Mouse (Mus musculus) spleen, embryonic (tissue): ENCODE measurements around the gene Ttll5.

Experiments used
- CTCF ChIA-PET: fragments of 350-600 bp; sonication (Branson Sonifier 250); formaldehyde crosslinking; loops from one replicate; lab custom pipeline; 2022; lab: Charles Lee

Gene Ttll5

DNA sequence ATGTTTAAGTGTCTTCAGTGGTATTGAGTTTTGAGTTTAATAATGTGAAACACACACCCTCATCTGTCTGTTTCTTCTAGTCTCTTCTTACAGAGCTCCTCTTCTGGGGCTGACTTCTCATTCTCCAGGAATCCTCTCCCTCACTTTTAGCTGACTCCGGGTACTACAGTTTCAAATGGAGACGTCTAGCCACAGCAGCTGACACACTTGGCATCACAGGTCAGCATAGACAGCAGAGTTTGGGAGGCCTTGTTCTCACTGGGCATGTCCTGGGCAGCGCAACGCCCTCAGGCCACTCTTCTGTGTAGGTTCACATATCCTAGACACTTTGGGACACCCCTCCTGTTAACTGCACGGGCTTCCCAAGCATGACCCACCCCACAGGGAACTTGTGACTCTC lies 214.6 kb downstream of the Ttll5 start:
- CTCF ChIA-PET, result no interaction called here

DNA sequence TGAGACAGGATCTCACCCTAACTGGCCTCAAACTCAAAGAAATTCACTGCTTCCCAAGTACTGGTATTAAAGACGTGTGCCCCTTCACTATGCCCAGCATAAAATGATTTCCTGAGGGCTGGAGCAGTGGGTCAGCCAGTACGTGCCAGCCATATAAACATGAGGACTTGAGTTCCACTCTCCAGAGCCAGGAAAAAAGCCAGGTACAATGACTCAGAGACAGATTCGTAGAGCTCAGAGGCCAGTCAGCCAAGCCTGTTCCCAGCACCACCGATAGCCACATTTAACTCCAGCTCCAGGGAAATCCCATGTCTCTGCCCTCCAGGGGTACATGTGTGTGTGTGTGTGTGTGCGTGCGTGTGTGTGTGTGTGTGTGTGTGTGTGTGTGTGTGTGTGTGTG lies 215.3 kb downstream of the Ttll5 start:
- CTCF ChIA-PET, result no interaction called here

DNA sequence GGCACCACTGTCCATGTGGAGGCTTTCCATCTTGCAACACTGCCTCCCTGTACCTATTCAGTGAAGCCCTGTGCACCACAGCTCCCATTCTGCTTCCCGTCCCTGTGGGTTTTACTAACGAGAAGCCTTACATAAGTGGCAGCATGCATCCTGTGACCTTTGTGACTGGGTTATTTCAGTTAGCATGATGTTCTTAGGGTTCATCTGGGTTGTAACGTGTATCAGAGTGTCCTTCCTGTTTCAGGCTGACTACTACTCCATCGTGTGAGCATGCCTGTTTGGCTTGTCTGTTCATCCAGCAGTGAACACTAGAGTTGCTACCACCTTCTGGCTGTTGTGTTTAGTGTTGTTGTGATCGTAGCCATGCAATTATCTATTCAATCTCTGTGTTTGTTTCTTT lies 221.7 kb downstream of the Ttll5 start:
- CTCF ChIA-PET, result no interaction called here

DNA sequence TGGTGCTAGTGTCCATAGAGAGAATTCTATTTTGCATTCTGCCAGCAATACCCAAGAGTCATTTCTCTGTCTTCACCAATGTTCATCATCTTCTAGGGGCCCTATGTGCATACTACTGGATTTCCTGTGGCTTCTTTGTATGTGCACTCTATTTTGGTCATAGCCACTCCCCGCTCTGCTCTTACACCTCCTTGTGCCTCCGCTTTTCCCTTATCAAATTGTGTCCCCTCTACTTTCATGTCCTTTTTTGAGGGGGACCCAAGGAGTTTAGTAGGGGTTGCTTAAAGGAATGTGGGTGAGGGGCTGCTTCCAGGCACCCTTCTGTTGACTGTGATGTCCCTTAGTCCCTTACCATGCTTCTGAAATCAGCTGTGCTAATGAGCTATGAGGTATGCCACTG lies 222.3 kb downstream of the Ttll5 start:
- CTCF ChIA-PET, result interaction anchor here (0.6 kb wide), 1 partner anchor 77 kb away, joined by 3 read pairs; no protein-coding TSS in a partner anchor

DNA sequence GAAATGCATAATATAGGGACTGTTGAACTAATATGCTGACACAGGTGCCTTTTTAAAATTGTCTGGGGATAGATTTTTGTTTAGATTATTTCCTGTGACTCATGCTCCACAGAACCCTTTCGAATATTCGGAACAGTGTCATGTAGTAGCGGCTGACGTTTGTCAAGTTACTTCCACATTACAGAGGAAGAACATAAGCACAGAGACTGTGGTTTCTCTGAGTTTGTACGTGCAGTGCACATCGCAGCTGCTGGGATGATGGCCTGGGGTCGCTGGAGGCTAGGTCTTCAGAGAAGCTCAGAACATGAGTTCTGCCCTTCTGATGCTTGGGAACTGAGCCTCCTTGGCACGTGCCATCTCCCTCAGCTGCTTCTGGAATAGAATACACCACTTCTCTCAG lies 222.9 kb downstream of the Ttll5 start:
- CTCF ChIA-PET, result interaction anchor here (0.6 kb wide), 1 partner anchor 78 kb away, joined by 3 read pairs; no protein-coding TSS in a partner anchor

DNA sequence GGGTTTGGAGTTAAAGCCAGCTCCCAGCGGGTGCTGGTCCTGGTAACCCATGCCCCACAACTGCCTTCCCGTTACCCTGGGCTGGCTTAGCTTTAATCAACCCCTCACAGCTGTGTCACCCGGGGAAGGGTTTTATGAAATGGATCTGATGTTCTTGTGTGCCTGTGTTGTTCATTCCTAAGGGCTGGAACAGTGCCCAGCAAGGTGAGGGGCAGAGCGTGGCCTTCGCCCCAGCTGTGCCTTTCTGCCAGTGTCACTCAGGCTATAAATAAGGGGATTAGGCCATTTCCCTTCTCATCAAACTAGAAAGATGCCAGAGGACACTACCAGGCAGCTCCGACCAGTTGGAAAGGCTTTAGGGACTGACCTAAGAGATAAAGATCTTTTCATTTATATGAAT lies 225.4 kb downstream of the Ttll5 start:
- CTCF ChIA-PET, result no interaction called here

DNA sequence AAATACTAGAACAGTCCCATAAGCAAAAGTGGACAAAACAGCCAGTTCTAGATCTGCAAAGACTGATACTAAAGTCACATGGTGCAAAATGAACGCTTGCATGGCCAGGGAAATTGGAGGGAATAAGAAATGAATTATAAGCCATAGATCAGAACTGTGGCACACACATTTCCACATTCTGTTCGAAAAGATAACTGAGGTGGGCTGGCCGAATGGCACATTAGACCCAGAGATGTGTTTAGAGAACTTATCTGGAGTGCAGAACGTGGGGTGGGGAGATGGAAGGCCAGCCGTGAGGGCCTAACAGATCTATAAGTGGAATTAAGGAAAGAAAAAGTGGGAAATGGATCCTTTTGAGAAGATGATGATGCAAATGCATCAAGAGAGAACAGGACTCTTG lies 227.0 kb downstream of the Ttll5 start:
- CTCF ChIA-PET, result no interaction called here

DNA sequence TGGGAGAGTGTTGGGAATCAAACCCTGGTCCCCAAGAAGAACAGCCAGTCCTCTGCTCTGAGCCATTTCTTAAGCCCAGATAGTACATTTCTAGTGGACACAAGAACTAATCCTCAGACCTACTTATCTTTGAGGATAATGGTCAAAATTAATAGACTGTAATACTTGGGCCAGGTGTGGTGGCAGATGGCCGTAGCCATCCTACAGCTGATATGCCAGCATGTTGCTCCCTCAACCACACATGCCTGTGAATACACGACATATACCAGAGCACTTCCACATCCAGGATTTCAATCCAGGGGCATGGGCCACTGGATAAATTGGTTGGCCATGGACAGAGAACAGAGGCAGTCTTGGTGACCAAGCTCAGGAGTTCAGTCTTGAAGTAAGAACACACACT lies 230.8 kb downstream of the Ttll5 start:
- CTCF ChIA-PET, result interaction anchor here (0.6 kb wide), 1 partner anchor 276 kb away, joined by 5 read pairs; no protein-coding TSS in a partner anchor

DNA sequence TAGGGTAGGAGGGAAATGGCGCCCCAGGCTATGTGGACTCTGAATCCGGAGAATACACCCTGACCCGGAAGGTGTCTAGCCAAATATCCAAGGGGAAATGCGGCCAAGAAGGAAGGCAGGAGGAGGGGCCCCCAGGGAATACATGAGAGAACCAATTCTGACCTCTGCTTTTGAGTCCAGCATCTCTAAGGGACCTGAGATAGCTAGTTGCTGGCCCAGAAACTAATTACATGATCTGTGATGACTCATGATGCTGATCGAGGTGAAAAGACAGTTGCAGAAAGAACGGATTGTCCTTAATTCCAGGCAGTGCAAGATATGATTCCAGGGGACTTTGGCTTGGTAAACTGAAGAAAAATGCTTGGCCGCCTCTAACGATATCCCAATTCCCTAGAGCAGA lies 232.5 kb downstream of the Ttll5 start:
- CTCF ChIA-PET, result no interaction called here

DNA sequence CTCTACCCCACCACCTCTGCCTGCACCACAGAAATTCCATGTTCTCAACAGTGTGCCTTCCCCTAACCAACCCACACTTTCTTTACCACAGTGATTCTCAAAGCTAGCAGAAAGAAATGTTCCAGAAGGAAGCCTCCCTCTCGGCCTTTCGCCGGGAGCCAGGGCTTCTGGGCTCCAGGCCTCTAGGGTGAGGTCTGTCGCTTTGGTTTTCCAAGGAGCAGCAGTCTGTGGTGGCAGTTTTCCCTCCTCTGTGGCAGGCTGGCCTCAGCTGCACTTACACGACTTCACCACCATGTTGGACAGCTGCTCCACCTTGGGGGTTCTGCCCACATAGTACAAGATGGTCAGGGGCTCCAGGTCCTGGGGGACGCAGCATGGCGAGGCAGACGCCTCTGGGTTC lies 233.1 kb downstream of the Ttll5 start:
- CTCF ChIA-PET, result no interaction called here

DNA sequence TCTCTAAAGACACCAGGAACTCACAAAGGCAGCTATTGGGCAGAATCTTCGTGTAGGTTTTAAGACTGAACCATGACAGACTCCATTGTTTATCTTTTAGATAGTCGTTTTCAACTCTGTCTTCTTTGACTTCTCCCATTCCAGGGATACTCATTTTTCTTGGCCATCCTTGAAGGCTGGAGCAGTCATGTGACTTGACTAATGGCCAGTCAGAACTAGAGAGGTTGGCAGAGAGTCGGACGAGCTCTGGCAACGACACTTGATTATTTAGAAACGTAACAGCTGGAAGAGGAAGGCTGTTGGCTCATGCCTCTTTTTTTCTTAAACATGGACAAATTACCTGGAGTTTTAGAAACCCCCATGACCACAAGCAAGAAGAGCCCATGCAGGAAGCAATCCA lies 234.9 kb downstream of the Ttll5 start:
- CTCF ChIA-PET, result no interaction called here

DNA sequence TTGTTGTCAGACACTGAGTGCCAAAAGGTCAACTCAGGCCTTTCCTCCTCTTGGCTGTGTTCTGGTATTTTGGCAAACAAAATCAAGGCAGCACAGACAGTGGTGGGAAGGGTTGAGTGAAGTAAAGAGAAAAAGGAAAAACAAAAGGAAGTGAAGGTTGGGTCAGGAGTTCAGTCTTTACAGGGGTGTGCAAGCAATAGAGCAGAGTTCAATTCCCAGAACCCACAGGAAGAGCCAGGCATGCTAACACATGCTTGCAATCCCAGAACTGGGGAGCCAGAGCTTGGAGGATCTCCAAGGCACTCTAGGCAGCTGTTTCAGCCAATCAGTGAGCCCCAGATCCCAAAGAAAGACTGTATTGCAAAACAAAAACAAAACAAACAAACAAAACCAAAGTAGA lies 240.3 kb downstream of the Ttll5 start:
- CTCF ChIA-PET, result interaction anchor here (0.5 kb wide), 1 partner anchor 20 kb away, joined by 6 read pairs; no protein-coding TSS in a partner anchor

DNA sequence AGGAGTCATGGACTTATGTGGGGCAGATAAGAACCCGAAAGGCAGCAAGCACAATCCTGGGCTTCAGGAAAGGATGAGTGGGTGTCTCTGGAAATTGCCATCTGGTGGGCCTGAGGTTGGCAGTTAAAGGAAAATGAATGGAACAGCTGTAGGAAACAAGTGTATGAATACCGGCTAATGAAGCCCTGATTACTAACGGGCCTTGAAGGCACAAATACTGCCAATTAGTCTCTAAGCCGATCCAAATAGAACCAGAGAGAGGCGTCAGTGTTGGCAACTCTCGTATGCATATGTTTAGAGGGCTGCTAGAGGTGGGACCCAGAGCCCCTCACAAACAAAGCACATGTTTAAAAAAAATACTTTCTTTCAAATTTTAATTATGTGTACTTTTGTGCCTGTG lies 247.0 kb downstream of the Ttll5 start:
- CTCF ChIA-PET, result no interaction called here

DNA sequence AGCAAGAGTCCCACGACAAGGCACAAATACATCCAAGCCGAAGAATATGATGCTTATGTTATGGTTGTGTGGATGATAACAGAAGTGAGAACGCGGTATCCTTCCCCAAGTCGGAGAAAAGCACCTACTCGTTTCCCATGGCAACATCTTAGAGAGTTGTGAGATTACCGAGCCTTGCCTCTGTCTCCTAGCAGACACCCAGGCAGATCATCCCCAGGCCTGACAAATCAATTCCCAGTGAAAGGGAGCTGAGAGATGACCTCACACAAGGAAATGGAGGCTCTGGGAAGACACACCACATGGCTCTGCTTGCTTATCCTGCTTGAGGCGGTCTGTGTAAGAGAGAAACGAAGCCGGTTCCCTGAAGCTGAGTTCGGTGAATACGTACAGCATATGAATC lies 250.2 kb downstream of the Ttll5 start:
- CTCF ChIA-PET, result no interaction called here

DNA sequence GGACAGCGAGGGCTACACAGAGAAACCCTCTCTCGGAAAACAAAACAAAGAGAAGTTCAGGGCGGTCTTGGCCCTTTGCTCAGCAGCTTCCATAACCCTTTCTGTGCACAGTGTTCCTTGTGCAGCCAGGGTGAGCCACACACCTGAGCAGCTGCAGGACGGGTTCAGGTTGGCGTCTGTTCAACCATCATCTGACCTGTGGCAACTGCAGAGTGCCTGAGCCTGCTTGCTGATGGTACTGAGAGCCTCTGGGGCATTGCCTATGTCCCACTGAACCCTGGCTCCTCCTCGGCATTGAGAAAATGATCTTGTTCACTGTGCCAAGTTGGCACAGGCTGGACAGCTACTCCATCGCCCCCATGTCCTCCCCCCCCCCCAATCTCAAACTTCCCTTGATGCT lies 250.9 kb downstream of the Ttll5 start:
- CTCF ChIA-PET, result no interaction called here

DNA sequence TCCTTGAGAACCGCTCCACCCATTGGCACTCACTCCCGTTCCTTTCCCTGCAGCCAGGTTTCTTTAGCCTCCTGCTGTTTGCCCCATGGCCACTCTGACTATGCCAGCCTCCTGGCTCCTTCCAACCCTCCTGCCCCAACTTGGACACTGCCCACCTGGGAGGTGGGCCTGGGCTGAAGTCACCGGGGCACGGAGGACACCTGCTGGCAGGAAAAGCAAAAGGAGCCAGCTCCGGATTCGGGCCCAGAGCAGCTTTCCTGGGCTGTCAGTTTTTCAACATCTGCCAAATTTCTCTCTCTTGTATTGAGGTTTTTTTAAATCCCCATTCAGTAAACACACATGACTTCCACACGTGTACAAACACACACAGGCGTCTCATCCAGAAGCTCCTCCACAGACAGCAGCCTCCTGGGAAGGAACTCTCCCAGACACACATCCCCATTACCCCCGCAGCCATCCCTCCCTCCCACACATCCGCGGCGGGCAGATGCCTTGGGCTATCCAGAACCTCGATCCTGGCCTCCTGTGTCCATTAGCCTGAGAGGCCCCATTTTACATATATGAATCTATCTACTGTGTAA lies 252.0 kb downstream of the Ttll5 start:
- CTCF ChIA-PET, result interaction anchor here (0.6 to 0.8 kb wide), 3 partner anchors 27 to 136 kb away, joined by 3 to 4 read pairs (median 4); no protein-coding TSS in a partner anchor

DNA sequence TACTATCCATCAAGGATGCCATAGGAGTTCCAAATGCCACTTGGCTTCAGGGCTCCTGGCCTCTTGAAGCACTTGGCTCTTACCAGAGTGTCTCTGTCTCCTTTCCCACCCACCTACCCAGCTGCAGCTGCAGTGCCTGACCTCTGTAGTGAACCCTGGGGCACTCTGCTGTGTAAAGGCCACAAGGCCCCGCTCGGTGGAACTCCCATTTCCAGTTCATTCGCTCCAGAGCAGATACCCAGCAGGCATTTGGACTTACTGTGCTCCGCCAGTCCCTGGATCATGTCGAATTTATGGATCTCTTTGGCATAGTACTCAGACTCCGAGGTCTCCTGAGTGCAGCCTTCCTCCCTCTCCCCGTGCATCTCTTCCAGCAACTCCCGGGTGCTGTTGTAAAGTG lies 252.9 kb downstream of the Ttll5 start:
- CTCF ChIA-PET, result interaction anchor here (0.7 to 0.8 kb wide), 2 partner anchors 28 to 107 kb away, joined by 3 read pairs; no protein-coding TSS in a partner anchor

DNA sequence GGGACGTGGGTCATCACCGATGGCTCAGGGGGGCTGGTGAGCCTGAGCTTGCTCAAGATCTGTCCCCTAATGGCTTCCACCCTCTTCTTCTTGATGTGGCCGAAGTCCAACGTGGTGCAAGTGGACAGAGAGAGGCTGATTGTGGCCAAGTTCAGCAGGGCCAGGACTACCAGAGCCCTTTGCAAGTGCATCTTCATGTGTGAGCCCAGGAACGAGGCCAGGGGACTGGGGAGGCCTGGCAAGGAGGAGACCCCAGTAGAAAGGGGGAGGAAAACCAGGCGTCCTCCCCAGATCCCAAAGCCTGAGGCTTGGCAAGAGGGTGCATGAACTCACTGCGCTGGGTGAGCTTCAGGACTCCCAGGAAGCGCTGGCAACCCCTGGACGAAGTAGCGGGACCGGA lies 253.3 kb downstream of the Ttll5 start:
- CTCF ChIA-PET, result interaction anchor here (1.1 kb wide), 1 partner anchor 148 kb away, joined by 3 read pairs; no protein-coding TSS in a partner anchor

DNA sequence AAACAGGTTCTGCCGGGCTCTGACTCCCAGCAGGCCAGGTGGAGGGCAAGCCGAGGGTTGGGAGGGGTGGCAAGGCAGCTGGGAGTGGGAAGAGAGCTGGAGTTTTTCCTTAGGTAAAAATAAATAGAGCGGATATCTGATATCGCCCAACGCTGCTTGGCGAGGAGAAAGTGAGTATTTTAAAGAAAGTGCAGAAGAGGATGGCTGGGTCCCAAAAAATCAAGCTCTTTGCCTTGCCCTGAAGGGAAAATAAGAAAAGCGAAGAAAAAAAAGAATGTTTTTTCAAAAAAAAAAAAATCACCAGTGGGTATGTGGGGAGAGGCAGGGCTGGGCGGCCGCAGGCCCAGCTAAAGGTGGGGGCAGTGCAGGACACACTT lies 253.7 kb downstream of the Ttll5 start:
- CTCF ChIA-PET, result interaction anchor here (0.7 to 1.1 kb wide), 3 partner anchors 149 to 213 kb away, joined by 3 read pairs; no protein-coding TSS in a partner anchor

DNA sequence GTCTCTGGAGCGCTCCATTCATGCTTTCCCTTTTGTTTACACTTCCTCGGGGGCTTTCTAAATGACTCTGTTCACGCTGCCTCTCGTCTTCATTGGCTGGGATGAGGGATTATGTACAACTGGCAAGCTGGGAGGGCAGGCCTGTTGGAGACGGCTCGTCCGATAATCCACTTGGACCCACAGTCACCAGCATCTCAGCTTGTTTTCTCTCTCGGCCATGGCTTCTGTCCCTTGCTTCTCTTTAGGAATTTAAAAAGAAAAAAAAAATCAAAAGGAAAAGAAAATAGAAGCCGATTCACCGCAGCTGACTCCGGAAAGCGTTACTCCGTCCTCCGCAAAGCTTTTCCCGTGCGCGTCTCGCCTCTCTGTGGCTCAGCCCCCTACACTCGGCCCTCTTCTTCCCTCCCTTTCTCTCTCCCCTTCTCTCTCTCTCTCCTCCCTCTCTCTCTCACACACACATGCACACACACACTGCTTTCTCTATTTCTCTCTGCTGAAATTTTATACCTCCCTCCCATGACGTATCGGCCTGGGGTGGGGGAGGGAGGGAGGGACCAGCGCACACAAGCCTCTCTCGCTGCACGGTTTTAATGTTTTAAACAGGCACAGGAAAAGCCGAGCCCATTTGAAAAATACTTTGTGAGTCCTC lies 254.2 kb downstream of the Ttll5 start, which contains the start of gene Tgfb3:
TSS of gene Tgfb3 (minus strand) at position 489 of the 649 bp plus-strand sequence.
- CTCF ChIA-PET, result interaction anchor here (0.7 to 1.3 kb wide), 4 partner anchors 72 to 214 kb away, joined by 3 to 4 read pairs (median 3); no protein-coding TSS in a partner anchor

DNA sequence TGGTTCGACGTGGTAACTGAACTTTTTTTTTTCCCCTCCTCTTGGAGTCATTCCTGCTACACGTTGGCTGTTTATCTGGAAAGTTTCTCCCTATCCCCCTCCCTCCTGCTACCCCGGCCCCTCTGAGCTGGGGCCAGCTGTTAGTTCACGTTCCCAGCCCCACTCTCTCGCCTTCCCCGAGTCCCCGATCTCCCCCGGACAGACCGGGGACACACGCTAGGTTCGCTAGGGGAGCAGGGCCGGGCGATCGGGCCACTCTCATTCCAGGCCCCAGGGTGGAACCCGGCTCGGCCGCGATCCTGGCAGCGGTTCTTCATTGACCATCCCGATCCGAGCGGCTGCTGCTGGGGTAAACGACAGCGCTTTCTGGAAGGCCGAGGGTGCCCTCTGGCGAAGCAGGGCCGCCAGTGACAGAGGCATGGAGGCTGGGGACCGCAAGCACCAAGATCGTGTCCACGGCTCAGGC lies 254.8 kb downstream of the Ttll5 start:
- CTCF ChIA-PET, result interaction anchor here (0.7 to 1.3 kb wide), 3 partner anchors 25 to 1197 kb away, joined by 4 to 5 read pairs (median 5); no protein-coding TSS in a partner anchor

DNA sequence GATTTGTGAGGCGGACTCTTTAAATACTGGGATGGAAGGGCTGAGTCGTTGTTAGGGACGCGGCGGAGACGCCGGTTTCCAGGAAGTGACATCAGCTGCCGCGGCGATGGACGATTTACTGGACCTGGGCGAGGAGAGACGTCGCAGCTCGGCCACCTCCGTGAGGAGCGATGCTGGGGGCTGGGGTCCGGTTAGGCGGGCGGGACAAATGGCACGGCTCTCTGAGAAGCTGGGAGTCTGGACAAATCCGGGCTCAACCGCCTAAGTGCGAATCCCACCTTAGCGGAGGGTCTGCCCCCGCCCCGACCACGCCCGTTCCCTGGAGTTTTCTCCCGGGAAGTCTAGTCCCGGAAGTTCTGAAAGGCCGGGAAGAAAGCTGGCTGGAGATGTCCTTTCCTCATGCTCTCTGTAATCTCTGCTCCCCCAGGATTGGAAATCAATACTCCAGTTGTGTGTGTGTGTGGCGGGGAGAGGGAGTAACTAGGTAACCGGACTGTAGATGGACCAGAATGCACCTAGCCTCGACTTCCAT lies 258.1 kb downstream of the Ttll5 start, which contains the start of gene Ift43:
TSS of gene Ift43 (plus strand) at position 61 of the 532 bp plus-strand sequence.
- CTCF ChIA-PET, result no interaction called here
